In genomic region chr4:141238492-141239387, GRCm38 (mm10) we compare ENCODE assay signal across 9 mouse cellular contexts. TPM values are rescaled to one million over a fixed set of nuclear protein-coding genes. Genes with fewer than 3 reads are reported as not detected.
A peak's percentile ranks its signal among the peaks of the same experiment; 100 is the strongest.
DNase-seq lines count a peak whose midpoint lies in the region; ATAC-seq and TF ChIP-seq lines count a peak whose summit lies in the region.
"Had no signal": no experiment of that assay in that cellular context is flagged by ENCODE, and none has a peak within 500 bp of the region (broad histone marks: within the 10 kb centered on the region; RNA-seq: fewer than 3 reads in every experiment).

No protein-coding gene starts in this region.

- no peak for ATAC-seq in forebrain, postnatal 0 days
- no peak for ATAC-seq in liver, embryonic 16.5 days (ENCODE audit: low read depth)

- no peaks in the 10 kb centered on the region for H3K36me3 ChIP-seq in E14TG2a.4 (ENCODE audit: insufficient read depth, low read length)
- no peaks in the 10 kb centered on the region for H3K36me3 ChIP-seq in forebrain, postnatal 0 days (ENCODE audit: insufficient read depth)
- no peaks in the 10 kb centered on the region for H3K36me3 ChIP-seq in liver, embryonic 16.5 days (ENCODE audit: control insufficient read depth, insufficient read depth)

- H3K4me3 ChIP-seq in E14TG2a.4 (replicated peaks; ENCODE audit: low read length) = peak overlapping the region; percentile 77
- peak overlapping the region; percentile 26 for H3K4me3 ChIP-seq in forebrain, postnatal 0 days (ENCODE audit: low read depth, low read length)
- peak overlapping the region; percentile 46 for H3K4me3 ChIP-seq in liver, embryonic 16.5 days (ENCODE audit: low read depth, low read length)

- H3K4me1 ChIP-seq in E14TG2a.4 (replicated peaks; ENCODE audit: low read depth, low read length) = peaks cover 57% of the 10 kb centered on the region
- H3K4me1 ChIP-seq in forebrain, postnatal 0 days (ENCODE audit: insufficient read depth) = 0 out of 2 replicates have a peak, but pooled peaks cover 6% of the 10 kb centered on the region
- H3K4me1 ChIP-seq in liver, embryonic 16.5 days (ENCODE audit: control insufficient read depth, low read depth, low read length) = peaks cover 18% of the 10 kb centered on the region

- DNase-seq in heart, adult 11 months = peak; percentile 78
- DNase-seq in heart, adult 8-10 months (ENCODE audit: low spot score) = no peak
- DNase-seq in forebrain, postnatal 0 days = no peak
- no peak for DNase-seq in ovary, postnatal 14 days (ENCODE audit: low spot score)
- no peak for DNase-seq in gastrocnemius, postnatal 10 days
- no peak for DNase-seq in gastrocnemius, postnatal 25 days
- DNase-seq: right cerebral cortex, postnatal 4 days had no signal

- 4% methylated on average over 20 of the region's 20 CpGs for WGBS in forebrain, postnatal 0 days
- WGBS in liver, embryonic 16.5 days (ENCODE audit: insufficient replicate concordance) = 6% methylated on average over 20 of the region's 20 CpGs

- H3K9ac ChIP-seq in forebrain, postnatal 0 days = 0 out of 2 replicates have a peak overlapping the region, but pooled peaks have one; percentile 23
- H3K9ac ChIP-seq in liver, embryonic 16.5 days (ENCODE audit: low read depth, low read length) = no peak overlapping the region

- no peak for TF ChIP-seq CTCF in E14TG2a.4 (conservative IDR thresholded peaks at IDR 0.05; ENCODE audit: low read length)
- no peak for TF ChIP-seq CTCF in forebrain, postnatal 0 days (IDR thresholded peaks at IDR 0.05; ENCODE audit: low read depth)

- H3K9me3 ChIP-seq in E14TG2a.4 (ENCODE audit: low read length) = no peaks in the 10 kb centered on the region
- H3K9me3 ChIP-seq in forebrain, postnatal 0 days (ENCODE audit: low read length) = no peaks in the 10 kb centered on the region
- no peaks in the 10 kb centered on the region for H3K9me3 ChIP-seq in liver, embryonic 16.5 days (replicated peaks; ENCODE audit: control insufficient read depth, low read length)

- no peak overlapping the region for H3K27ac ChIP-seq in forebrain, postnatal 0 days (ENCODE audit: low read depth, low read length)
- H3K27ac ChIP-seq in liver, embryonic 16.5 days (ENCODE audit: low read length) = no peak overlapping the region

- H3K27me3 ChIP-seq in E14TG2a.4 (ENCODE audit: insufficient read depth, low read length) = peaks cover 56% of the 10 kb centered on the region
- H3K27me3 ChIP-seq in forebrain, postnatal 0 days (ENCODE audit: insufficient read depth, low read length) = peaks cover 34% of the 10 kb centered on the region
- peaks cover 68% of the 10 kb centered on the region for H3K27me3 ChIP-seq in liver, embryonic 16.5 days (ENCODE audit: control insufficient read depth, insufficient read depth, low read depth, low read length)

- peak overlapping the region; percentile 53 for H3K4me2 ChIP-seq in forebrain, postnatal 0 days (ENCODE audit: low read depth)
- H3K4me2 ChIP-seq in liver, embryonic 16.5 days (ENCODE audit: low read depth, low read length) = peak overlapping the region; percentile 50

RNA-seq across cellular contexts. Expression of gene Arhgef19, which starts 0.6 kb away (rescaled TPM):
- total RNA-seq in heart, adult 8-10 months (2022) = 10 to 100 TPM; 26.2 to 32.2 (median 30.3) TPM
- 0.95 and 1.6 TPM in 2 replicates for total RNA-seq in forebrain, postnatal 0 days (2014; rRNA removed)
- 0.52 and 0.90 TPM in 2 replicates for polyA plus RNA-seq in forebrain, postnatal 0 days (2015; fragmentation: Nextera tagmentation; extraction: Ambion mirVana)
- polyA plus RNA-seq in liver, embryonic 16.5 days (2015; fragmentation: Nextera tagmentation; extraction: Ambion mirVana) = 1.1 and 1.3 TPM in 2 replicates
- total RNA-seq in gastrocnemius, postnatal 10 days (2021) = 1 to 10 TPM; 2.6 to 3.2 TPM
- under 1 TPM; 0.74 to 0.83 TPM for total RNA-seq in gastrocnemius, postnatal 25 days (2021)

RNA-seq across cellular contexts. Expression of gene Rsg1, which starts 25.0 kb away (rescaled TPM):
- total RNA-seq in heart, adult 8-10 months (2022) = 1 to 10 TPM in 1 of 4 experiments, under 1 TPM in 3; 0.44 to 1.2 (median 0.66) TPM
- 4.5 and 6.9 TPM in 2 replicates for total RNA-seq in forebrain, postnatal 0 days (2014; rRNA removed)
- polyA plus RNA-seq in forebrain, postnatal 0 days (2015; fragmentation: Nextera tagmentation; extraction: Ambion mirVana) = 3.7 and 5.2 TPM in 2 replicates
- 0.99 and 1.6 TPM in 2 replicates for polyA plus RNA-seq in liver, embryonic 16.5 days (2015; fragmentation: Nextera tagmentation; extraction: Ambion mirVana)
- total RNA-seq in gastrocnemius, postnatal 10 days (2021) = under 1 TPM; 0.70 to 0.89 TPM
- under 1 TPM in 1 of 2 experiments, not detected in 1; 0.27 TPM for total RNA-seq in gastrocnemius, postnatal 25 days (2021)

Comparison
In these comparisons a context has a peak if more than half of its experiments do, and no peak if none do; other contexts are left out.
1. H3K4me3 ChIP-seq: peak in every context shown above with its lines; median percentile 77 in E14TG2a.4; 46 in liver, embryonic 16.5 days; 26 in forebrain, postnatal 0 days.
2. RNA of gene Arhgef19, which starts 0.6 kb away (total RNA-seq): 26.2 to 32.2 TPM in heart, adult 8-10 months; 2.6 to 3.2 TPM in gastrocnemius, postnatal 10 days, 0.95 to 1.6 TPM in forebrain, postnatal 0 days and 0.74 to 0.83 TPM in gastrocnemius, postnatal 25 days; every median in the first group is over 4 times any median in the second.